Mouse (Mus musculus): Measurements from ENCODE around the gene Coq9. TPM values are rescaled to one million over a fixed set of nuclear protein-coding genes. Genes with fewer than 3 reads are reported as not detected.

Coq9 gene
- polyA plus RNA-seq, 1 experiment from 2014 or later, result 61.8 TPM

DNA sequence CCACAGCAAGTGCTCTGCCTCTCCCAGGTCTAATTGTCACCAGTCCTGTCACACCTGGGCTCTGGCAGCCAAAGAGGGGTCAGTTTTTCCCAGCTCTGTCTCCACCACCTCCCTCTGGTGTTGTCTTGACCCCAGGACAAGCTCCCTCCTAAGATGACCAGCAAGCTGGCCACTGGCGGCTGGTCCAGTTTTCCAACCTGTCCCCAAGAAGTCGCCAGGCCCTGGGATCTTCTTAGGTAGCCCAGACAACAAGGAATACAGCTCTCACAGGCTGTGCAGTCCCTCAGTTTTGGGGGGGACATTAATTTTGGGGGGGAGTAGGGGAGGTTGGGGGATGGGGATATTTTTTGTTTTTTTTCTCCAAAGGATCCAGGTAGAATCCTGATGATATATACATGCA lies 34.5 kb downstream of the Coq9 start:
- Histone ChIP-seq H3K4me1 (peaks cover 42% of the 10 kb centered on the region), H3K36me3 (no peaks in the 10 kb centered on the region), H3K4me3 (no peak overlapping the region), H3K4me2 (replicated peaks) (no peak overlapping the region), H3K9me3 (no peaks in the 10 kb centered on the region), H3K27ac (no peak overlapping the region), H3K27me3 (peaks cover 20% of the 10 kb centered on the region), H3K9ac (no peak overlapping the region)
- 46% methylated on average over 2 of the region's 2 CpGs for WGBS
- ATAC-seq (ENCODE audit: insufficient number of reproducible peaks, insufficient read depth, low FRiP score, low TSS enrichment), result no peak

DNA sequence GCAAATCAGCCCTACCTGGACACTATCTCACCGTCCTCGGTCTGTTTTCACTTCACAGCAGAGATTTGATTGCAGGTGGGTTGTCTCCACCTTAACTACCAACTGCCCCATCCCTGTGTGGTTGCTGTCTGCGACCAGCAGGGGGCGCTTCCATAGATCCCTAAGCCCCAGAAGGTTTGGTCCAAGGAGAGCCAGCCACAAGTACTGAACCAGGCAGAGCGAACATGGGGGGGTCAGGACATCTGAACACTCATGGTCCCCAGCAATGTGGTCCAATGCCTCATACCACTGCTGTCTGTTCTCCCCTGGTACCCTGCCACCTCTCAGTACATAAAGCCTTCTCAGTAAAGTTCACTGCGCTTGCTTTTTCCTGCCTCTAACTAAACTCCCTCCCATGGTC lies 36.2 kb downstream of the Coq9 start:
- Histone ChIP-seq H3K4me1 (peaks cover 42% of the 10 kb centered on the region), H3K9ac (no peak overlapping the region), H3K4me2 (replicated peaks) (no peak overlapping the region), H3K36me3 (no peaks in the 10 kb centered on the region), H3K27ac (no peak overlapping the region), H3K27me3 (peaks cover 20% of the 10 kb centered on the region), H3K9me3 (no peaks in the 10 kb centered on the region), H3K4me3 (peak overlapping the region; percentile 64; the same call in 1 of the 2 replicates)
- 14% methylated on average over 6 of the region's 6 CpGs for WGBS
- ATAC-seq (ENCODE audit: insufficient number of reproducible peaks, insufficient read depth, low FRiP score, low TSS enrichment), result no peak

DNA sequence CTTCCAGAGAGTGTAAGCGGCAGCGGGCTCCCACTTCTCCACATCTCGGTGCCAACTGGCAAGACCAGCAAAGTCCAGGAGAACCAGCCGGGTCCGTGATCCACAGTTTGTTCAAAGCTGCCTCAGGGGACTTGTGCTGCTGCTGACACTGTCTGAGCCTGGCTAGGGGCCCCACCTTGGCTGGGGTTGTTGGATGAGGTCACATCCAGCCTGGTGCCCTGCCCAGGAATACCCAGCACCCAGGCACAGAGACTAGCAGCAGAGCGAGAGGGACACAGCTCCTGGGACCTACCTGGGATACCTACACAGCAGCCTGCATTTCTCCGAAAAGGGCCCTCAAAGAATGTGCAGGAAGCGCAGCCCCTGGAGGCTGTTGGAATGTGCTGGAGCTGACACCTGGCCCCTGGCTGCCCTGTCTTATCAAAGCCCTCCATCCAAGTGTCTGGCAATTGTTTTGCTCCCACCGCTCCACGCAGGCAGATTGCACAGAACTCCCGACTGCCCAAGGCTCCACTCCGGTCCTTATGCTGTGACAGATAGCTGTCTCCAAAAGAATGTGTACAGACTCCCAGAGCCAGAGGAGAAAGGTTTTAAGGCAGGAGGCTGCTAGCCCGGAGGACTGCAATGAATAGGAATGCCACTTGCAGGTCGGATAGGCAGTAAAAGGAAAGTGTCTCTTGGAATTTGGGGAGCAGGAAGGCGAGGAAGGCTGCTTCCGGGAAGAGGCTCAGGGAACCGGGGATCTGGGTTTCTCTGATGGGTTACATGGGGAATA lies 37.2 kb downstream of the Coq9 start:
- ATAC-seq (ENCODE audit: insufficient number of reproducible peaks, insufficient read depth, low FRiP score, low TSS enrichment), result no peak

GRCm38 (mm10) chr8:94875871-94876150 lies 37.7 kb downstream of the Coq9 start:
- Histone ChIP-seq H3K27ac (peak overlapping the region; percentile 63; the same call in 1 of the 2 replicates), H3K9ac (peak overlapping the region; percentile 65), H3K4me2 (replicated peaks) (peak overlapping the region; percentile 90), H3K27me3 (peaks cover 14% of the 10 kb centered on the region), H3K36me3 (no peaks in the 10 kb centered on the region), H3K4me3 (peak overlapping the region; percentile 64), H3K4me1 (peaks cover 29% of the 10 kb centered on the region), H3K9me3 (no peaks in the 10 kb centered on the region)
- ATAC-seq (ENCODE audit: insufficient number of reproducible peaks, insufficient read depth, low FRiP score, low TSS enrichment), result no peak
- WGBS, result 0% methylated on average over 15 of the region's 20 CpGs

More for the DNA sequence above, 37.2 kb downstream of the Coq9 start:
- WGBS, result 14% methylated on average over 17 of the region's 17 CpGs
- Histone ChIP-seq H3K9ac (peak overlapping the region; percentile 65), H3K4me2 (replicated peaks) (peak overlapping the region; percentile 90), H3K36me3 (no peaks in the 10 kb centered on the region), H3K4me3 (peak overlapping the region; percentile 64), H3K4me1 (peaks cover 33% of the 10 kb centered on the region), H3K9me3 (no peaks in the 10 kb centered on the region), H3K27ac (no peak overlapping the region; the same call in 1 of the 2 replicates), H3K27me3 (peaks cover 14% of the 10 kb centered on the region)

- Histone ChIP-seq H3K4me2 (replicated peaks) (peak within 1 kb of the TSS; percentile 90), H3K9ac (peak within 1 kb of the TSS; percentile 65), H3K27me3 (peaks cover 14% of the 10 kb centered on the region), H3K4me3 (peak within 1 kb of the TSS; percentile 64), H3K9me3 (no peaks in the 10 kb centered on the region), H3K36me3 (no peaks in the 10 kb centered on the region), H3K4me1 (peaks cover 27% of the 10 kb centered on the region), H3K27ac (peak within 1 kb of the TSS; percentile 63; the same call in 1 of the 2 replicates)
- ATAC-seq (ENCODE audit: insufficient number of reproducible peaks, insufficient read depth, low FRiP score, low TSS enrichment), result peak; percentile 59; the same call in 1 of the 2 replicates
- under 1% methylated on average over 28 of the region's 37 CpGs for WGBS
These were observed 38.1 kb downstream of the Coq9 start, which contains the start of gene Dok4 for GRCm38 (mm10) chr8:94876197-94876730. Dok4 (minus strand) TSS chr8:94876330.

DNA sequence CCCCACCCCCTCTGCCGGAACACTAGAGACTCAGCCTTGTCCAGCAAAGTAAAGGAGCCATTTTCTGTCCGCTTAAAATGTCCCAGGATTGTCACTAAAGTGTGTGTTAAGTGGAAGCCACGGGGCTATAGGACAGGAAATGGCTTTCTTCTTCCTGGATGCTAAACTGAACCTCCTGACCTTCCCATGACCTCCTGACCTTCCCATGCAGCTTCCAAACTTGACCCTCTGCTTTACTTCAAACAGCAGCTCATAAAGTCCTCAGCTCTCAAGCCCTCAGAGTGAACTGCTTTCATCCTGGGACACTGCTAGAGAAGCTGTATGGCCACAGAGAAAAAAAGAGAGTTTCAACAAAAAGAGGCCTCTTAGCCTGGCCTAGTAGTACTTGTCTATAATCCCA lies 38.7 kb downstream of the Coq9 start:
- Histone ChIP-seq H3K4me1 (peaks cover 21% of the 10 kb centered on the region), H3K36me3 (no peaks in the 10 kb centered on the region), H3K4me2 (replicated peaks) (peak overlapping the region; percentile 90), H3K9ac (no peak overlapping the region), H3K4me3 (no peak overlapping the region), H3K27me3 (peaks cover 14% of the 10 kb centered on the region), H3K27ac (no peak overlapping the region), H3K9me3 (no peaks in the 10 kb centered on the region)
- ATAC-seq (ENCODE audit: insufficient number of reproducible peaks, insufficient read depth, low FRiP score, low TSS enrichment), result no peak
- 43% methylated on average over 3 of the region's 3 CpGs for WGBS

- Histone ChIP-seq H3K4me3 (no peak overlapping the region), H3K9ac (no peak overlapping the region), H3K27me3 (no peaks in the 10 kb centered on the region; the same call in 1 of the 2 replicates), H3K36me3 (no peaks in the 10 kb centered on the region), H3K4me1 (no peaks in the 10 kb centered on the region), H3K27ac (no peak overlapping the region), H3K4me2 (replicated peaks) (no peak overlapping the region), H3K9me3 (no peaks in the 10 kb centered on the region)
- WGBS, result 75% methylated on average over 4 of the region's 4 CpGs
- no peak for ATAC-seq (ENCODE audit: insufficient number of reproducible peaks, insufficient read depth, low FRiP score, low TSS enrichment)
These were observed 42.6 kb downstream of the Coq9 start for GRCm38 (mm10) chr8:94880742-94881141.

- H3K9me3 ChIP-seq, result no peaks in the 10 kb centered on the region
- no peak overlapping the region for H3K4me3 ChIP-seq
- WGBS, result 37% methylated on average over 14 of the region's 14 CpGs
- H3K4me1 ChIP-seq, result no peaks in the 10 kb centered on the region
- H3K9ac ChIP-seq, result no peak overlapping the region
- no peak overlapping the region for H3K27ac ChIP-seq
- H3K27me3 ChIP-seq, result no peaks in the 10 kb centered on the region
- no peak overlapping the region for H3K4me2 ChIP-seq (replicated peaks)
- no peak for ATAC-seq (ENCODE audit: insufficient number of reproducible peaks, insufficient read depth, low FRiP score, low TSS enrichment)
- H3K36me3 ChIP-seq, result no peaks in the 10 kb centered on the region
These were observed 50.4 kb downstream of the Coq9 start for GRCm38 (mm10) chr8:94888383-94889036.

GRCm38 (mm10) chr8:94892917-94893316 lies 54.8 kb downstream of the Coq9 start:
- Histone ChIP-seq H3K4me3 (no peak overlapping the region), H3K9ac (no peak overlapping the region), H3K4me1 (no peaks in the 10 kb centered on the region), H3K4me2 (replicated peaks) (no peak overlapping the region), H3K27me3 (no peaks in the 10 kb centered on the region), H3K36me3 (no peaks in the 10 kb centered on the region), H3K27ac (no peak overlapping the region), H3K9me3 (no peaks in the 10 kb centered on the region)
- WGBS, result 43% methylated on average over 2 of the region's 2 CpGs
- no peak for ATAC-seq (ENCODE audit: insufficient number of reproducible peaks, insufficient read depth, low FRiP score, low TSS enrichment)

DNA sequence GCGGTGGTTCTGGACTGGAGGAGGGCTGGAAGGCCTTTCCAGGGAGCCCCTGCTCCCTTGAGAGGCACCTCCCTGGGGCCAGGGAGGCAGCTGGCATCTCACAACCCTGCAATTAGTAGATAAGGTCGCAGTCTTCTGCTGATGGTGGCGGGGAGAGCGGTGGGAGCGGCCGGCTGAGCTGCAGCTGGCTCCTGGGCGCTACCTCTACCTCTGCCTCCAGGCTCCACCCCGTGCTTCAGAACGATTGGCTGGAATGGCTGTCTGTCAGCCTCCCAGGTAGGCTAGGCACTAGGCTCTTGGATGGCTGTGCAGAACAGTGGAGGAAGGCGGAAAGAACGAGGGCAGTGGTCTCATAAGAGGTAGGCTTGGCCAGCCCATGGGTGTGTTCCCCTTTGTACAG lies 61.1 kb downstream of the Coq9 start:
- H3K4me1 ChIP-seq, result peaks cover 16% of the 10 kb centered on the region
- no peak overlapping the region for H3K4me3 ChIP-seq
- ATAC-seq (ENCODE audit: insufficient number of reproducible peaks, insufficient read depth, low FRiP score, low TSS enrichment), result no peak
- WGBS, result 12% methylated on average over 11 of the region's 11 CpGs
- H3K27ac ChIP-seq, result no peak overlapping the region
- peaks cover 23% of the 10 kb centered on the region for H3K36me3 ChIP-seq
- H3K4me2 ChIP-seq (replicated peaks), result peak overlapping the region; percentile 36
- H3K9ac ChIP-seq, result 0 out of 2 replicates have a peak overlapping the region, but pooled peaks have one; percentile 7
- H3K27me3 ChIP-seq, result no peaks in the 10 kb centered on the region
- H3K9me3 ChIP-seq, result no peaks in the 10 kb centered on the region

DNA sequence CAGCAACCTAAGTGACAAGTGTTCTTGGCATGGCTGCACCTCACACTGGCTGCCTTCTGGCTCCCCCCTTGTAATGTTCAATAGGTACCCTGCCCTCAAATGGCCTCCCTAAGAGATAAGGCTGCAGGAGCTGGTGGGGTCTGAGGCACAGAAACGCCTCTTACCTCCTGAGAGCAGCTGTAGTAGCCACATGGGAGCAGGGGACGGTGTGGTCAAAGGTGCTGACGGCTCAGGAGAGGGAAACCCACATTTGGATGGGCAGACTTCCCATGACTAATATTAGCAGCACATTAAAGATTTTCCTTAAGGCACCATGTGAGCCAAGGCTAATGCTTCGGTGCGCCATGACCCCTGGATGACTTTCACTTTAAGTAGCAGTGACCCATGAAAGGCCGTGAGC lies 62.5 kb downstream of the Coq9 start:
- H3K4me3 ChIP-seq, result no peak overlapping the region
- H3K9ac ChIP-seq, result no peak overlapping the region
- no peak for ATAC-seq (ENCODE audit: insufficient number of reproducible peaks, insufficient read depth, low FRiP score, low TSS enrichment)
- peaks cover 19% of the 10 kb centered on the region for H3K4me1 ChIP-seq
- WGBS, result 13% methylated on average over 6 of the region's 6 CpGs
- H3K27ac ChIP-seq, result no peak overlapping the region
- H3K4me2 ChIP-seq (replicated peaks), result no peak overlapping the region
- no peaks in the 10 kb centered on the region for H3K27me3 ChIP-seq
- no peaks in the 10 kb centered on the region for H3K9me3 ChIP-seq
- peaks cover 37% of the 10 kb centered on the region for H3K36me3 ChIP-seq

DNA sequence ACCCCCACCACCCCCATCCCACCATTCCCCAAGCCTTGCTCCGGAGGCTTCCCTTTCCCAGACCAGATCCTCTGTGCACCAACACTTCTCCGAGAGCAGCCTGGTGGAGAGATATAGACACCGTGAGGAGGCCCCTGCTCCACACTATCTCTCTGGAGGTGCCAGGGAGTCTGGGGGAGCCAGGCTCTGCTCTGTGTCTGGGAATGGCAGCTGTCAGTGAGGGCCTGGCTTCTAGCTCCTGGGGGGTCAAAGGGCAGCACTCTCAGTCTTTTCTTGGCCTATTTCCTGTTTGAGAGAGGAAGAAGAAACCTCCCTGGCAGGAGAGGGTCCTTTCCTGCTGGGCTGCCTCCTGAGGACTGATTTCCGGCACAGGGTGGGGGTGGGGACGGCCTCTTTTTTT lies 62.9 kb downstream of the Coq9 start:
- Histone ChIP-seq H3K4me2 (replicated peaks) (no peak overlapping the region), H3K9me3 (no peaks in the 10 kb centered on the region), H3K4me1 (peaks cover 19% of the 10 kb centered on the region), H3K27ac (no peak overlapping the region), H3K36me3 (peaks cover 41% of the 10 kb centered on the region), H3K27me3 (no peaks in the 10 kb centered on the region), H3K9ac (no peak overlapping the region), H3K4me3 (no peak overlapping the region)
- 11% methylated on average over 5 of the region's 5 CpGs for WGBS
- ATAC-seq (ENCODE audit: insufficient number of reproducible peaks, insufficient read depth, low FRiP score, low TSS enrichment), result no peak

All from embryonic facial prominence, embryonic 12.5 days (tissue).